Mouse (Mus musculus) intestine, embryonic 14.5 days (tissue): Measurements from ENCODE around the gene Gm28053. TPM values are rescaled to one million over a fixed set of nuclear protein-coding genes. Genes with fewer than 3 reads are reported as not detected.

Source experiments
- ATAC-seq: fragments of 200-750 bp; cut with Nextera tagmentation; replicated peaks from 2 replicates; pipeline ENCODE4 v1.8.0; 2017; ENCODE audit warnings: low read depth, moderate number of reproducible peaks, moderate TSS enrichment, moderate library complexity; ENCODE audit not compliant: low FRiP score, low TSS enrichment
- DNase-seq: peaks from one replicate; pipeline ENCODE4 v3.0.0-alpha.2; 2018; ENCODE audit warnings: low spot score
- H3K27ac ChIP-seq: fragments of 300-500 bp; sonication (generic); 2 replicates; pipeline ENCODE4 v1.5.1; 2014; ENCODE audit warnings: low read depth, mild to moderate bottlenecking, control low read depth
- H3K27me3 ChIP-seq: fragments of 300-500 bp; sonication (generic); replicated peaks from 2 replicates; pipeline ENCODE4 v1.6.1; 2014; ENCODE audit warnings: low read length, control low read depth; ENCODE audit not compliant: control insufficient read depth, insufficient read depth
- H3K36me3 ChIP-seq: fragments of 300-500 bp; sonication (generic); 2 replicates; pipeline ENCODE4 v1.6.1; 2014; ENCODE audit warnings: low read length, control low read depth; ENCODE audit not compliant: control insufficient read depth, insufficient read depth
- H3K4me1 ChIP-seq: fragments of 300-500 bp; sonication (generic); replicated peaks from 2 replicates; pipeline ENCODE4 v1.6.1; 2014; ENCODE audit warnings: low read length, control low read depth, mixed read lengths; ENCODE audit not compliant: control insufficient read depth, insufficient read depth
- H3K4me2 ChIP-seq: fragments of 300-500 bp; sonication (generic); 2 replicates; pipeline ENCODE4 v1.6.1; 2014; ENCODE audit warnings: low read length
- H3K4me3 ChIP-seq: fragments of 300-500 bp; sonication (generic); 2 replicates; pipeline ENCODE4 v1.5.1; 2014; ENCODE audit warnings: low read depth, low read length, control low read depth, mixed read lengths
- H3K9ac ChIP-seq: fragments of 300-500 bp; sonication (generic); 2 replicates; pipeline ENCODE4 v1.6.1; 2014; ENCODE audit warnings: mild to moderate bottlenecking, low read length
- H3K9me3 ChIP-seq: fragments of 300-500 bp; sonication (generic); 2 replicates; pipeline ENCODE4 v1.6.1; 2016; ENCODE audit warnings: low read length, control low read depth; ENCODE audit not compliant: control insufficient read depth
- WGBS: fragments of 180-500 bp; shearing (Covaris S2); extraction: QIAGEN DNeasy Blood & Tissue Kit; methylation state at CpG from one replicate; pipeline ENCODE4 v1.1.7; 2014; 5-methylcytosine and 5-hydroxymethylcytosine counted together
- polyA plus RNA-seq: library from polyadenylated mRNA; unstranded; fragments of >200 nt; fragmentation: Nextera tagmentation; extraction: Ambion mirVana; gene quantifications from 2 replicates; pipeline ENCODE4 v1.2.1, GENCODE M21; 2014

Gm28053 gene
- polyA plus RNA-seq, 1 experiment from 2014 or later = 4.9 TPM

DNA sequence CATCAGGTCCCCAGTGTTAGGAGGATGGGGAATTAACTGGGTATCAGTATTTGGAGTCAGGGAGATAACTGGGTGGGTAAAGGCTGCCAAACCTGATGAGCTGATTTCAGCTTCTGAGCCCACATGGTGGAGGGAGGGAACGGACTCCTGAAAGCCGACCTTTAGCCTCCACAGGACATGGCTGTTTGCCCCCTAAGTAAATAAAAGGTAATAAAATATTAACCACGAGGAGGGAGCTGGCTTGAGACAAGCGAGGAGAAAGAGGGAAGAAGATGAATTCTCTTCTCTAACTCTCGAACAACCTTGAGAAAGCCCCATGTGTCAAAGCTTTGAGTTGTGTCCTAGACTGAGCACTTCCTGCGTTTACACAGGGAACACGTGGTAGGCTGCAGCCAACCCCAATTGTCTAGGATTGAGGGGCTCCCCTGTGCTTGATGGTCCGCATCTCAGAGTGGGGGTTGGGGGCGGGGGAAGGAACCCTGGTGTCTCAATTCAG, 23.4 kb downstream of the Gm28053 start:
- Histone ChIP-seq H3K27ac (peak overlapping the region; percentile 74), H3K4me1 (peaks cover 10% of the 10 kb centered on the region; the same call in 1 of the 2 replicates), H3K9ac (no peak overlapping the region), H3K27me3 (peaks cover 16% of the 10 kb centered on the region), H3K4me2 (peak overlapping the region; percentile 77), H3K9me3 (no peaks in the 10 kb centered on the region), H3K4me3 (no peak overlapping the region), H3K36me3 (no peaks in the 10 kb centered on the region)
- peak; percentile 69 for ATAC-seq
- peak; percentile 68 for DNase-seq
- 13% methylated on average over 9 of the region's 9 CpGs for WGBS

DNA sequence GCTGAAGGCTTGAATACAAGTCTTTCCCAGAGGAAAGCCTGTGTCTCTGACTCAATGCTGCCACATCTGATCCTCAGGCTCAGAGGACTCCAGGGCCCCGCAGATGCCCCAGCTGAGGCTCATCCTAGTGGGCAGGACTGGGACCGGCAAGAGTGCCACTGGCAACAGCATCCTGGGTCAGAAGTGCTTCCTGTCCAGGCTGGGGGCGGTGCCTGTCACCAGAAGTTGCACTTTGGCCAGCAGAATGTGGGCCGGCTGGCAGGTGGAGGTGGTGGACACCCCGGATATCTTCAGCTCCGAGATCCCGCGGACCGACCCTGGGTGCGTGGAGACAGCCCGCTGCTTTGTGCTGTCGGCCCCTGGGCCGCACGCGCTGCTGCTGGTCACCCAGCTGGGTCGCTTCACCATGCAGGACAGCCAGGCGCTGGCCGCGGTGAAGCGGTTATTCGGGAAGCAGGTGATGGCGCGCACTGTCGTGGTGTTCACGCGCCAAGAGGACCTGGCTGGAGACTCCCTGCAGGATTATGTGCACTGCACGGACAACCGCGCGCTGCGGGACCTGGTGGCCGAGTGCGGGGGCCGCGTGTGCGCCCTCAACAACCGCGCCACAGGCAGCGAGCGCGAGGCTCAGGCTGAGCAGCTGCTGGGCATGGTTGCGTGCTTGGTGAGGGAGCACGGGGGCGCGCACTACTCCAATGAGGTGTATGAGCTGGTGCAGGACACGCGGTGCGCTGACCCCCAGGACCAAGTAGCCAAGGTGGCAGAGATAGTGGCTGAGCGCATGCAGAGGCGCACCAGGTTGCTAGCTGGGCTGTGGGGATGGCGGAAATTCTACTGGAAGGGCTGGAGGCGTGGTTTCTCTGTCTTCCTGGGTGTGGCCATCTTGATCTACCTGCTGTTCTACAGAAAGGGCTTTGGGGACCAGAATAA, 24.3 kb downstream of the Gm28053 start:
- no peaks in the 10 kb centered on the region for H3K9me3 ChIP-seq
- 2% methylated on average over 52 of the region's 52 CpGs for WGBS
- peaks cover 16% of the 10 kb centered on the region for H3K27me3 ChIP-seq
- H3K9ac ChIP-seq = peak overlapping the region; percentile 44
- H3K4me2 ChIP-seq = peak overlapping the region; percentile 77
- H3K36me3 ChIP-seq = no peaks in the 10 kb centered on the region
- peak overlapping the region; percentile 74 for H3K27ac ChIP-seq
- peak overlapping the region; percentile 39 for H3K4me3 ChIP-seq
- DNase-seq = peak; percentile 74
- ATAC-seq = peak; percentile 59
- H3K4me1 ChIP-seq = peaks cover 10% of the 10 kb centered on the region; the same call in 1 of the 2 replicates

DNA sequence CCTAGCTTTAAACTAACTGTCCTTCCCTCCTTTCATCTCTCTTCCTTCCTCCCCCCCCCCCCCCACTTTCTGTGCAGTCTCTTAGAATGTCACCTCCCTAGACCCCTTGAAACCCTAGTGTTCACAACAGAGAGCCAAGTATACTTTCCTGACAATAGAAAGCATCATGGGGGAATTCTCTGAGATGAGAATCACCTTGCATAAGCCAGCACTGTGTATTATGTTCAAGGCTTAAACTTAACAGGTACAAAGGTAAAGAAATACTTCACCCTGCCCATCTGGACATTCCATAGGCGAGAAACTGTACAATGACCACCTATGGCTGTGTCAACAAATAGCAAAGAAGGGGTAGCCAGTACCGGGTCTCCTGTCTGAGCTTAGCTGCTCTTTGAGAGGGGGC, 27.1 kb downstream of the Gm28053 start:
- peaks cover 16% of the 10 kb centered on the region for H3K27me3 ChIP-seq
- H3K27ac ChIP-seq = no peak overlapping the region
- H3K4me1 ChIP-seq = peaks cover 10% of the 10 kb centered on the region; the same call in 1 of the 2 replicates
- no peaks in the 10 kb centered on the region for H3K36me3 ChIP-seq
- H3K9ac ChIP-seq = no peak overlapping the region
- WGBS = 68% methylated on average over 2 of the region's 2 CpGs
- H3K4me2 ChIP-seq = 0 out of 2 replicates have a peak overlapping the region, but pooled peaks have one; percentile 13
- no peaks in the 10 kb centered on the region for H3K9me3 ChIP-seq
- H3K4me3 ChIP-seq = no peak overlapping the region
- DNase-seq = no peak
- no peak for ATAC-seq

DNA sequence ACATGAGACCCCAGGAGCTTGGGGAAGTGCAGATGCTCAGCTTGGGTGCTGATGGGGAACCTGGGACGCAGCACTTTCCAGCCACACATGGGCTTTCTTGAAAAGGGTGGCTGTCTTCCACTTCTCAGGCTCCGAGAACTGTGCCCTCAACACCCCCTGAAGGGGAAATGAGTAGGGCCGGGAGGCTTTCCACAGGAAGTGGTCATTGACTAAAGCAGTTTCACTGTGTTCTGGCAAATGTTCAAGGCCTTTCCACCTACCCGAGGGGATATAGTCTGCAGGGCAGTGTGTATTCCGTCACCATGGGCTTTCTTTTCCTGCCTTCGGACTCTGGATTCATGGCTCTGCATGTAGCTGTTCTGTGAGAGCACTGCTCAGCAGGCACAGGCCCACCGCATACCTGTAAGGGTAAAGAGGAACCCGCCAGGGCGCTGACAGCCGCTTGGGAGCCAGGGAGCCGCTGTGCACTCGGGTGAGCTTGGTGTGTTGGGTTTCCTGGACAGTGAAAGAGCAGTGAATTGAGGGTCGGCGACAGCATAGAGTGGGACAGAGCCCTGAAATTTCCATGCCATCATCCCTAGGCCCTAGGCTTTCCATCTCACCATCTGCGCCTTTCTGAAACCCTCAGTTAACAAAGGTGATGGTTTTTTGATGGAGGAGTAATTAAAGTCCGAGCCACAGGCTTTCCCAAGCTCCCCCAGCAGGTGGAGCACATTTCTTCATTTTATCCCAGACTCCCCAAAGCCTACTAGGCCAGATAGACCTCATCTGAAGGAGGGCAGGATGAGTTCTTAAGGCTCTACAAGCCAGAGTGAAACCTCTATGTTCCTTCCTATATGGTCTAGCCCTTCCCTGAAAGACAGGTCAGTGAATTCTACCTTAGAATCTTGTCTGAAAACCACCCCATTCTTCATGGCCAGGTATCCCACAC, 27.8 kb downstream of the Gm28053 start, which contains the start of gene Gimap5:
Gimap5 (plus strand) TSS at position 239 of the 931 bp plus-strand sequence.
- peak within 1 kb of the TSS; percentile 57; the same call in 1 of the 2 replicates for H3K27ac ChIP-seq
- no peak within 1 kb of the TSS for H3K9ac ChIP-seq
- H3K27me3 ChIP-seq = peaks cover 16% of the 10 kb centered on the region
- 47% methylated on average over 16 of the region's 16 CpGs for WGBS
- no peak within 1 kb of the TSS for H3K4me3 ChIP-seq
- ATAC-seq (no peak), DNase-seq (peak; percentile 71)
- no peaks in the 10 kb centered on the region for H3K36me3 ChIP-seq
- no peaks in the 10 kb centered on the region for H3K9me3 ChIP-seq
- peaks cover 10% of the 10 kb centered on the region; the same call in 1 of the 2 replicates for H3K4me1 ChIP-seq
- peak within 1 kb of the TSS; percentile 13; the same call in 1 of the 2 replicates for H3K4me2 ChIP-seq

DNA sequence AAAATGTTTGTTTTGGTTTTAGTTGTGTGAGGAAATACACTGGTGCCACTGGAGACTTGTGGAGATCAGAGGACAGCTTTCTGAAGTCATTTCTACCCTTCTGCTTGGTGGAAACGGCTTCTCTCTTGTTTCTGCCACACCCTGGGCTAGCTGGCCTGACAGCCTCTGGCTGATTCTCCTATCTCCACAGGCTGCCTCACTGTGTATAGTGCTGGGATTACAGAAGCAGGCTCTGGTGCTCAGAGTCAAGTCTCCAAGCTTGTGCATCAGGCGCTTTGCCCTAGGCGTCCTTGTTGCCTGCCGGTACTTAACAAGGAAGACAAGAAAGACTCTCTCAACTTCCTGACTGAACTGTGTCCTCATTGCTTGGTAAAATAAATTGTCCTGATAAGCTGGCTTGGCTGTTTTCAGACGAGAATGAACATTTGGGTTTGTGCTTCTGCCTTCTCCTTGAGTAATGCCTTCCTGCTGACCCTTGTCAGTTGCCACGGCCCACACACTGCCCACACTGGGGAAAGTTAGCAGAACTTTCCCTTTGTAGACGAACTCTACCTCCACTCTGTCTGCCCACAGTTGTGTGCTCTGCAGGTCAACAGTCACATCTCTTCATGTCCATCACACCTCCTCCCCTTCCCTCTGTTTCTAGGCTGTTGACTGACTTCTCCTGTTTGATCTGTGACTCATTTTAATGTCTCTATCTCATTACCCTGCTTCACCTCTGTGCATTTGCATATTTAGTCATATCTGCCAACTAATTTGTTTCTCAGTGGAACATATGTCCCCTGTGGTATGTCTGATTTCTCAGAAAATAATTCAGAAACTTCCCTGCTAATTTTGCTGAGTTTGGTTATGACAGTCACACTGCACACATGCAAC, 28.9 kb downstream of the Gm28053 start:
- H3K4me3 ChIP-seq = no peak overlapping the region
- H3K4me1 ChIP-seq = peaks cover 10% of the 10 kb centered on the region; the same call in 1 of the 2 replicates
- no peak overlapping the region for H3K9ac ChIP-seq
- DNase-seq (no peak), ATAC-seq (no peak)
- no peaks in the 10 kb centered on the region for H3K36me3 ChIP-seq
- WGBS = 42% methylated on average over 7 of the region's 7 CpGs
- H3K9me3 ChIP-seq = no peaks in the 10 kb centered on the region
- H3K27me3 ChIP-seq = peaks cover 10% of the 10 kb centered on the region
- no peak overlapping the region for H3K4me2 ChIP-seq
- H3K27ac ChIP-seq = no peak overlapping the region

DNA sequence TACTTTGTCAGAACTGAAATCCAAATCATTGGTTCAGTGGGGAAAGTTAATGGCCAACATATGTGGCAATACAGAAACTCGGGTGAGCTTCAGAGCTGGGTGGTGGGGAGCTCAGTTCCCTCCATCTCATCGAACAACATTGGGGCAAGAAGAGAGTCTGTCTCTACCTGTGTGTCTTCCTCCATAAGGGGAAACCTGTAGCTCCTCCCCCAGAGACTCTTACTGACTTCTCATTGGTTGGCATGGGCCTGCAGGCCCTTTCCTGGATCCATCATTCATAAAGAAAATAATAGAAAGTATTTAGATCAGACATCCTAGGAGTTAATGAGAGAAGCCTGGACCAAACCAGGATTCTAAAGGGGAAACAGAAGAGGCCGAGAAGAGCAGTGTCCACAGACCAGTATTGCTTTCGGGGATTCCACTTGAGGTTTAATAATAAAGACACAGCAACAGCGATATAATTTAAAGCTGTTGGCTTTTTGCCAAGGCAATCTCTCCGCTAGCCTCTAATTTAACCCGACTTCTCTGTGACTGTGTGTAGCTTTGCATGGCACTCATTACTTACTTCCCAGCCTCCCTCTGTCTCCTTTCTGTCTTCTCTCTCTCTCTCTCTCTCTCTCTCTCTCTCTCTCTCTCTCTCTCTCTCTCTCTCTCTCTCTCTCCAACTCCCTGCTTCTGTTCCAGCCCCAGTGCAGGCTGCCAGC, 45.3 kb downstream of the Gm28053 start:
- DNase-seq (no peak), ATAC-seq (no peak)
- Histone ChIP-seq H3K4me1 (no peaks in the 10 kb centered on the region), H3K27me3 (no peaks in the 10 kb centered on the region), H3K9ac (no peak overlapping the region), H3K9me3 (no peaks in the 10 kb centered on the region), H3K27ac (no peak overlapping the region), H3K4me3 (no peak overlapping the region), H3K36me3 (no peaks in the 10 kb centered on the region), H3K4me2 (no peak overlapping the region)
- 54% methylated on average over 7 of the region's 7 CpGs for WGBS

DNA sequence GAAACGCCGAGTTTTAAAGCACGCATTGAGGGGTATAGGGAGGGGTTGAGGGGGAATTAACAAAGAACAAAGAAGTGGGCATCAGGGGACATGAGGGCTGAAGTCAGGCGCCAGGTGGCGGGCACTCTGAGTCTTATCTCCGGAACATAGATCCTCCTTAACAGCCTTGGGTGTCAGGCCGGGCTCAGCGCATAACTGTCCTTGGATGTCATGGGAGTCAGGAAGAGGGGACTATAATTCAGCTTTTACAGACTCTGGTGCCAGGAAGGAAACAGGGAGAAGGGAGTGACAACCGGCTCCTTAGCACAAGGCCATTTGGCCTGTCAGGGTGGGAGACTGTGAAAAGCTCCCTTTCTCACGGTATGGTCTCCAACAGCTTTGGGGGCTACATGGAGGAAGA, 46.1 kb downstream of the Gm28053 start:
- Histone ChIP-seq H3K36me3 (no peaks in the 10 kb centered on the region), H3K27ac (no peak overlapping the region), H3K4me1 (no peaks in the 10 kb centered on the region), H3K9me3 (no peaks in the 10 kb centered on the region), H3K4me2 (no peak overlapping the region), H3K4me3 (no peak overlapping the region), H3K9ac (no peak overlapping the region), H3K27me3 (no peaks in the 10 kb centered on the region)
- 91% methylated on average over 10 of the region's 10 CpGs for WGBS
- DNase-seq (no peak), ATAC-seq (no peak)
